Mouse (Mus musculus): ENCODE measurements around the gene Lamtor3.
"Not testable (repeated sequence)": the region's sequence is repeated elsewhere in the genome, so short reads cannot be mapped to it uniquely, and the experiment has no call there.

Gene Lamtor3

GRCm38 (mm10) chr3:137935570-137936525 is 17.5 kb downstream of the Lamtor3 start:
- DNase-seq (ENCODE audit: low read depth, low spot score): peak; percentile 42

GRCm38 (mm10) chr3:137936541-137936940 is 18.2 kb downstream of the Lamtor3 start:
- DNase-seq (ENCODE audit: low read depth, low spot score): no peak

DNA sequence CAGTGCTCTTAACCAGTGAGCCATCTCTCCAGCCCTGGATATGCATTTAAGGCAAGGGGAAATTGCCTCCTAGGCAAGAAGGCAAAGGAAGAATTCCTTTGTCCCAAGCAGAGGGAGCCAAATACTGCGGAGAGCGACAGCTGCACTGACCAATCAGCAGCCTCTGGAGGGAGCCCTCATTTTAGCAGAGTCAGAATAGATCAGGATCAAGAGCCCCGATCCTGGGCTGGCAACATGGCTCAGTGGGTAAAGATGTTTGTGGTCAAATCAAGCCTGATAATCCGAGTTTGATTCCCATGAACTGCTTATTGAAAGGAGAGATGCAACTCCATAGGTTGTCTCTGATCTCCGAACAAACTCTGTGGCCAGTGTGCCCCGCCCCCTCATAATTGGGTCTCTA is 20.3 kb downstream of the Lamtor3 start:
- peak; percentile 65 for DNase-seq (ENCODE audit: low read depth, low spot score)

GRCm38 (mm10) chr3:137940757-137941156 is 22.5 kb downstream of the Lamtor3 start:
- DNase-seq (ENCODE audit: low read depth, low spot score): no peak

DNA sequence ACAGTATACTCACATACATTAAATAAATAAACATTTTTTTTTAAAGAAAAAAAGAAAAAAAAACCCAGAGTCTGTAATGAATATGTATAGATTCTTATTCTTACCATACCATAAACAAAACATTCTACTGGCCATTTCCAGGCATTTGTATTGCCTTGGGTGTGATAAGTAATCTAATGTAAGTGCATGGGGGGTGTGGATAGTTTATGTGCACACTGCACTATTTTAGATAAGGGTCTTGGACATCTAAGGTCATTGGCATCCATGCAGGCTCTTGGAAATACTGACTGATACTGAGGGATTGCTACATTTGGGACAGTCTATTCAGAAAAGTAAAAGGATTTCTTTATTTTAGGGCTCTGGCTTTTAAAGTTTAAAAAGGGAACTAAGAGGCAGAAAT is 23.2 kb downstream of the Lamtor3 start:
- DNase-seq (ENCODE audit: low read depth, low spot score): no peak

DNA sequence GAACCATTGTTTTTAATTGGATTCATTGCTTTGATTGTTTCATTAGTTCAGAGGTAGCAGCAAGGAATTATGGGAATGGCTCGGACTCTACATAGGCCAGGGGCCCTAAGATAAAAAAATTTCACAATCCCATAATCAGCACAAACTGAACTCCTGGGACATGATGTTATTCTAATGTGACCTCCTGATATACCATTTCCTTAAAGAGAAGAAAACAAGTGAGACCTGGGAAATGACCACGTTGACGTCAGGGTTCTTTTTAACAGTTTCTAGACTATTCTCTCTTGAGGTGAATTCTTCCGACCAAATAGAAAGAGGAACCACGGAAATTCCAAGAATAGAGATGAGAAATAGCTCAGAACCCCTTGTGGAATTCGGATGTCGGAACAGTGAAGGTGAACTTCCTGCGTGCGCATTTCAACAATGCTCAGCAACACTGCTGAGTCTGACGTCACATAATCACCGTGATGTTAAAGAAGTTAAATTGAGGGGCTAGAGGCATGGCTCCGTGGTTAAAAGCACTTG is 23.9 kb downstream of the Lamtor3 start:
- no peak for DNase-seq (ENCODE audit: low read depth, low spot score)

GRCm38 (mm10) chr3:137943737-137944154 is 25.4 kb downstream of the Lamtor3 start:
- no peak for DNase-seq (ENCODE audit: low read depth, low spot score)

GRCm38 (mm10) chr3:137946827-137947226 is 28.5 kb downstream of the Lamtor3 start:
- no peak for DNase-seq (ENCODE audit: low read depth, low spot score)

DNA sequence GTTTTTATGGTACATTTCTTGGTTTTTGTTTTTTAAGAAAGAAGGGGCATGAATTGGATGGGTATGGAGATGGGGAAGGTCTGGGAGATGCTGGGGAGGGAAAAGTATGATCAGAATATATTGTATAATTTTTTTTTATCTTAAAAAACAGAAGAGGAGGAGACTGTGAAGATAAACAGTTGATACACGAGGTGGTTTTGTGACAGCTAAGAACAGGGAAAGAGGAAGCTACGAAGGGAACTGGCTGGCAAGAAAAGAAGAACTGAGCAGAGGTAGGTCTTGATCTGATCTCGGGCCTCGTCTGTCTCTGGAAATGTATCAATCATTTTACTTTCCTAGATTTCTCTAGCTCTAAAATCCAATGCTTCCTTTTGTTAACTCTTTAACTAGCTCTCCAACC is 29.2 kb downstream of the Lamtor3 start:
- DNase-seq (ENCODE audit: low read depth, low spot score): no peak

DNA sequence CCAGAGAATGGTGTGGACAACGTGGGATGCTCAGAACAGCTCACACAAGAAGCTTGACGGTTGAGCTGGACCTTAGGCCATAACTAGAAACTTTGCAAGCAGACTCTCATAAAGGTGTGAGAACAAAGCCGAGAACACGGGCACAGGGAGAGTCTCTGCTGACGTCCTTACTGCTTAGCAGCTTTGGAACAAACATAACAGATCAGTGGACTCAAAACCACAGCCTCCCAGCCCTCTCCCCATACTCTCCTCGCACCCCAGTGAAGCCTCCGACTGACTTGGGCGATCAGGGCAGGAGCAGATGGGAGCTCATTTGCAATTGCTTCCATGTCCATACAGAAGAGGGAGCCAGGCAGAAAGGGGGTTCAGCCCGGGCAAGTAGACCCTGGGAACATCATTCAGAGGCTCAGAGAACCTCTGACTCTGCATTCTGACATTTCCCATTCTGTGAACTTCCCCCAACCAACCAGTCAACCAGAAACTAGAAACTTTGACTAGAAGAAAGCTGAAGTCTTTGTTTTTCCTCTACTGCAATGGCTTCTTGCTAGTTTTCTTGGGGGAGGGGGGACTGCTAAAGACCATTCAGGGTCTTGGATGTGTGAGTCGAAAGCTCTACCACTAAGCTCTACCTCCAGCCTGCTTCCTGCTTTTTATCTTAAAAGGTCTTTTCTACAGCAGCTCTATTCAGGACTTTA is 32.0 kb downstream of the Lamtor3 start:
- DNase-seq (ENCODE audit: low read depth, low spot score): no peak

GRCm38 (mm10) chr3:137951302-137951701 is 33.0 kb downstream of the Lamtor3 start:
- not testable (repeated sequence) for DNase-seq (ENCODE audit: low read depth, low spot score)

DNA sequence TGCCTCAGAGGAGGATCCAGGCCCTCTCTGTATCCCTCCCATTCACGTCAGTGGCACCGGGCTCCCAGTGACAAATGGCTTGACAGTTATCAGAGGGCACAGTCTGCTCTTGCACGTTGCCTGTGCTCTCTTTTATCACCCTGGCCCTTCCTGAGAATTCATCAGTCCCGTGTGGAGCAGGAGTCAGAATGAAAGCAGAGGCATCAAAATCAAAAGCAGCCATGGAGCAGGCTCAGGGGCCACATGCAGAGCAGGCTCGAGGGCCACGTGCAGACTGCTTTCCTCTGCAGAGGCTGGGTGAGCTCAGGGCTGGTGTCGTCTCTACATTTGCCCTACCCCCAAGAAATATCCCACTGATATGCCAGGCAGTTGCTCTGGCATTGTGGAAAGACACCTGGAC is 33.5 kb downstream of the Lamtor3 start:
- no peak for DNase-seq (ENCODE audit: low read depth, low spot score)

- DNase-seq (ENCODE audit: low read depth, low spot score): no peak
Measured at GRCm38 (mm10) chr3:137952225-137952913, 34.1 kb downstream of the Lamtor3 start.

GRCm38 (mm10) chr3:137952914-137953880 is 34.9 kb downstream of the Lamtor3 start:
- DNase-seq (ENCODE audit: low read depth, low spot score): peak; percentile 58

DNA sequence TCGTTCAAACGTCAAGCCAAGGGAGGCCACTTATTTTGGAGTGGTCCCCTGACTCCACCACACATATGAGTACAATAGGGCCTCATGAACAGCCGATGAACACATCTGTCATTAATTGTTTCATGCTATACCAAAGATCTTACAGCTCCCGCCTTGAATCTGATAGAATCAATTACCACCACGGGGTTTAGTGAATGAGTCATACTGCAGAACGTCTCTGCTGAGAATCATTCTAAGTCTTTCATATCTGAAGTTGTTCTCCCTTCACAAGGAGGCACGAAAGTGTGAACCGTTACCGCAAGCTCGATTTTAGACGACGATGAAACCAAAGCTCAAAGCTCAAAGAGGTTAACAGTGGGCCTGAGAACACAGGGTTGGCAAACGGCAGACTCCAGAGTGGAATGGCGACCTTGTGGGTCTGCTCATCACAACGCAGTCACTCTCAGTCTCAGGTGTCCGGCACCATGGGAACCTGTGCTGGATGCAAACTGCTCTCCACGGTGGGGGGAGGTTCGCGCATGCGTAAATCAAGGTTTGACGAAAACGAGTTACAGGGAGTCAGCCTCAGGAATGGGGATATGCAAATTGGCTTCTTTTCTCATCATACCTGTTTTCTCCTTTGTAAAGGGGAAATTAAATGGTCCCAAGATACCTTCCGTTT is 36.1 kb downstream of the Lamtor3 start:
- no peak for DNase-seq (ENCODE audit: low read depth, low spot score)

GRCm38 (mm10) chr3:137955560-137956081 is 37.3 kb downstream of the Lamtor3 start:
- no peak for DNase-seq (ENCODE audit: low read depth, low spot score)

DNA sequence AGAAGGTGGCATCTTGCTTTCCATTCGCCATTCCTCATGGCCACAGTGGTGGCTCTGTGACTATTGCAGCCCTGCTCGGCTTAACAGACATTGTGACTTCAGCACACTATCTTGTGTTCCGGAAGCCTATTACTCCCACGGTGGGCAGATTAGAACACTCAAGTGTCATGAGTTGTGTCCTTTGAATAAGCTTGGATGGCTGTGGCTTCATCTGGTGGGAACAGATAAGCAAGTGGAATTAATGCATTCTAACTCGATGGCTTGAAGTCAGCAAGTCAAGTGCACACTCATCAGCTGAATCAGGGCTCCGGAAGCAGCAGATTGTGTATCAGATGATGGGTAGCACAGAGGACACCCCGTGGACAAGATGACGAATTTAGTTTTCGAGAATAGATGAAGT is 39.6 kb downstream of the Lamtor3 start:
- DNase-seq (ENCODE audit: low read depth, low spot score): no peak

DNA sequence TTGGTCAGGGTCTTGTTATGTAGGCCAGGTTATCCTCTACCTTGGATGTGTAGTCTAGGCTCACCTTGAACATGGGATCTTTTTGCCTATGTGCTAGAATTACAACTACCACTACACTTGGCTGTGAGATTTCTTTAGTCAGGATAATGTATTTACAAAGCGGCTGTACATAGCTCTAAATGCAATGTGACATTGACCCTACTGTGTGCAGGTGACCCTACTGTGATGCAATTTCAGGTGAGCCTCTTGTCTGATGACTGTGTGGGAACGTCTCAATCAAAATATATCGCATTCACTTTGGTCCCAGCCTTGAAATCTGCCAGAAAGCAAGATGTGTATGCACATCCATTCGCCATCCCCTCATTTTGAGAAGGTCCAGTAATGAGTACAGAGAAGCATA is 40.0 kb downstream of the Lamtor3 start:
- no peak for DNase-seq (ENCODE audit: low read depth, low spot score)

- no peak for DNase-seq (ENCODE audit: low read depth, low spot score)
Measured at GRCm38 (mm10) chr3:137959456-137959855, 41.1 kb downstream of the Lamtor3 start.
